Mouse (Mus musculus) heart, embryonic 12.5 days (tissue): ENCODE measurements at regions not wholly inside any gene's neighbourhood (a gene's known extent, or its start where the extent isn't known, plus 50 kb on each side); places are given as distances from the start of the nearest gene placed in this dataset.

Experiments used
- ATAC-seq: fragments of 200-750 bp; cut with Nextera tagmentation; 2 replicates; pipeline ENCODE4 v1.8.0; 2017; ENCODE audit warnings: moderate TSS enrichment, moderate library complexity; ENCODE audit not compliant: insufficient number of reproducible peaks, low FRiP score
- H3K27ac ChIP-seq: fragments of 300-500 bp; sonication (generic); 2 replicates; pipeline ENCODE4 v1.5.1; 2016; ENCODE audit warnings: mild to moderate bottlenecking, moderate library complexity; ENCODE audit not compliant: poor library complexity, severe bottlenecking
- H3K27me3 ChIP-seq: fragments of 300-500 bp; sonication (generic); replicated peaks from 2 replicates; pipeline ENCODE4 v1.6.1; 2016; ENCODE audit warnings: mild to moderate bottlenecking, moderate library complexity
- H3K36me3 ChIP-seq: fragments of 300-500 bp; sonication (generic); 2 replicates; pipeline ENCODE4 v1.6.1; 2016; ENCODE audit warnings: mild to moderate bottlenecking, moderate library complexity
- H3K4me1 ChIP-seq: fragments of 300-500 bp; sonication (generic); replicated peaks from 2 replicates; pipeline ENCODE4 v1.6.1; 2016; ENCODE audit warnings: mild to moderate bottlenecking
- H3K4me2 ChIP-seq: fragments of 300-500 bp; sonication (generic); 2 replicates; pipeline ENCODE4 v1.6.1; 2016; ENCODE audit warnings: mild to moderate bottlenecking, moderate library complexity
- H3K4me3 ChIP-seq: fragments of 300-500 bp; sonication (generic); 2 replicates; pipeline ENCODE4 v1.5.1; 2016; ENCODE audit warnings: mild to moderate bottlenecking
- H3K9ac ChIP-seq: fragments of 300-500 bp; sonication (generic); 2 replicates; pipeline ENCODE4 v1.6.1; 2016; ENCODE audit warnings: mild to moderate bottlenecking, moderate library complexity
- H3K9me3 ChIP-seq: fragments of 300-500 bp; sonication (generic); replicated peaks from 2 replicates; pipeline ENCODE4 v1.6.1; 2016; ENCODE audit warnings: mild to moderate bottlenecking, moderate library complexity
- WGBS: fragments of 180-500 bp; shearing (Covaris S2); methylation state at CpG from one replicate; pipeline ENCODE4 v1.1.7; 2016; 5-methylcytosine and 5-hydroxymethylcytosine counted together

DNA sequence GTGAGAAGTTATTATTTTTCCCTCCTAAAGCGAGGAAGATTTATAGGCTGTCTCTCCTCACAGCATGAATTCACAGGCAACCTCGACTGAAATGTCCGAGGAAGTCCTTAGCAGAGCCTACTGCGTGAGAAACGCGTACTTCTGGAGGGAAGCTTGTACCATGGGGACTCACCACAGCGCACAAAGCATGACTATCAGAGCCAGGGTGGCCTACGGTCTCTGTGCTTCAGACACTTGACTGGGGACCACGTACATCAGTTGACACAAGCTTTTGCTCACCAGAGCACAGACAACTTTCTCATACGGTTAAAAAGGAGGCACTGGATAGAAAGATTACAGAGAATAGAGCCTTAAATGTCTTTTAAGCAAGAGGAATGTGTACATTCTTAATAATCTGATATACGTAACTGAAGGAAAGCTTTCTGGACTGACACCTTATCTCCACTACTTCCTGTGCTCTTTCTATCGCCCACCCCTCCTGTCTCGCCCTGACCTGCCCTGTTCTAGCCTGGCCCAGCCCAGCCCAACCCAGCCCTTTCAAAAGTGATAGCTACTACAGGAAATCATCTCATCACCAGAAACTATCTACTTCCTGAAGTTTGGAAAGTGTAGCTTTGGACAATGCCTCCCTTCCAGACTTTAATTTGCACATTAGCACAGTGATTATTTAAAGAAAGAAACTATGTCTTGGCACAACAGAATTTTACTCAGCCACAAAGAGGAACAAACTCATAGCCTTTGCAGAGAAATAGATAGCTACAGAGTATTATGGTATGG lies 104.2 kb upstream of the Krtap11-1 start:
- H3K4me1 ChIP-seq: peaks cover 8% of the 10 kb centered on the region; the same call in 1 of the 2 replicates
- no peaks in the 10 kb centered on the region for H3K9me3 ChIP-seq
- H3K27me3 ChIP-seq: no peaks in the 10 kb centered on the region
- H3K27ac ChIP-seq: no peak overlapping the region
- no peak overlapping the region for H3K4me3 ChIP-seq
- H3K9ac ChIP-seq: no peak overlapping the region
- peak; percentile 77; the same call in 1 of the 2 replicates for ATAC-seq
- WGBS: 42% methylated on average over 13 of the region's 13 CpGs
- peak overlapping the region; percentile 20; the same call in 1 of the 2 replicates for H3K4me2 ChIP-seq
- no peaks in the 10 kb centered on the region for H3K36me3 ChIP-seq

- Histone ChIP-seq H3K9ac (no peak overlapping the region), H3K4me2 (no peak overlapping the region), H3K27ac (no peak overlapping the region), H3K27me3 (no peaks in the 10 kb centered on the region), H3K9me3 (no peaks in the 10 kb centered on the region), H3K4me1 (peaks cover 8% of the 10 kb centered on the region; the same call in 1 of the 2 replicates), H3K36me3 (no peaks in the 10 kb centered on the region), H3K4me3 (no peak overlapping the region)
- WGBS: 86% methylated on average over 16 of the region's 16 CpGs
- ATAC-seq: no peak
These were observed 103.3 kb upstream of the Krtap11-1 start for GRCm38 (mm10) chr16:89674159-89674902.

DNA sequence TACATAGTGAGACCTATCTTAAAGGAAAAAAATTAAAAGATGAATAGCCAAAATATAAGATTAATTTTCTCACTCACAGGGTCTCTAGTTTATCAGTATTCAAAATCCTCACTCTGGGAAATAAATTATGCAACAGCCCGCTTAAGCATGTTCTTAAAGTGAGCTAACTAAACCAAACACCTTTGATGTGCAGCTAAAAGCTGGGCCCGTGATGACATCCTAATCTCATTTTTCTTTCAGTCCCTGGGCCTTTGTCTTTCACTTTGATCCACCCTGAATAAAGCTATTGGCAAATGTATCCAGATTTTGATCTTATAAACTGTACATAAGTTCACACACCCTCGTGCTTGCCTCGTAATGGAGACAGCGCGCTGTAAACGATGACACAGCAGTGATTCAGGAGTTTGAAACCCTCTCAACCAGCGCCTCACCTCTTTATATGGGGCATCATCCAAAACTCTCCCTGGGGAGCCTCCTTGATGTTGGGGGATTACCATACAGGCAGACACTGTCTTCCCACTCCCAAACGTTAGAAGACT lies 100.3 kb upstream of the Krtap11-1 start:
- H3K4me1 ChIP-seq: peaks cover 8% of the 10 kb centered on the region; the same call in 1 of the 2 replicates
- H3K4me2 ChIP-seq: no peak overlapping the region
- H3K9me3 ChIP-seq: no peaks in the 10 kb centered on the region
- no peak overlapping the region for H3K9ac ChIP-seq
- 78% methylated on average over 9 of the region's 9 CpGs for WGBS
- H3K36me3 ChIP-seq: no peaks in the 10 kb centered on the region
- ATAC-seq: no peak
- H3K27me3 ChIP-seq: no peaks in the 10 kb centered on the region
- H3K4me3 ChIP-seq: no peak overlapping the region
- no peak overlapping the region for H3K27ac ChIP-seq

GRCm38 (mm10) chr16:89660071-89660470 lies 89.1 kb upstream of the Krtap11-1 start:
- Histone ChIP-seq H3K9ac (no peak overlapping the region), H3K27me3 (no peaks in the 10 kb centered on the region), H3K27ac (no peak overlapping the region), H3K36me3 (no peaks in the 10 kb centered on the region), H3K4me2 (no peak overlapping the region), H3K4me1 (no peaks in the 10 kb centered on the region), H3K9me3 (no peaks in the 10 kb centered on the region), H3K4me3 (no peak overlapping the region)
- ATAC-seq: no peak
- WGBS: 68% methylated on average over 2 of the region's 2 CpGs

DNA sequence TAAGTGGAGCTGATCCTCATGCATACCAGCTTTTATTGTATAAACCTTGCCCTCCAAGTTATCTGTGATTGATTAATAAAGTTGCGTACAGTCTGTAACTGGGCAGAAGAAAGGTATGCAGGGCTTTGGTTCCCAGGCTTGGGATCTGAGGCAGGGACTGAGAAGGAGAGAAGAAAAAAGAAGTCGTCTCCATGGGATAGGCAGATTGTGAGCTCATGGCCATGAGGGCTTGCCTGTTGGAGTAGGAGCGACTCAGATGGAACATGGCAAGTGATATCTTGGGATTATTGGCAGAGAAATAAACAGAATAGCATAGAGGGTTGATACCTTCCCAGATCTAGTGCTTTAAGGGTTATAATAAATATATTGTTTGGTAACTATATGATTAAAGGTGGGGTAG lies 85.1 kb upstream of the Krtap11-1 start:
- no peaks in the 10 kb centered on the region for H3K4me1 ChIP-seq
- H3K27me3 ChIP-seq: no peaks in the 10 kb centered on the region
- H3K9me3 ChIP-seq: peaks cover 17% of the 10 kb centered on the region
- H3K4me2 ChIP-seq: no peak overlapping the region
- WGBS: 81% methylated on average over 3 of the region's 3 CpGs
- no peak overlapping the region for H3K27ac ChIP-seq
- no peak overlapping the region for H3K9ac ChIP-seq
- no peak for ATAC-seq
- no peak overlapping the region for H3K4me3 ChIP-seq
- no peaks in the 10 kb centered on the region for H3K36me3 ChIP-seq

- WGBS: 69% methylated on average over 4 of the region's 4 CpGs
- Histone ChIP-seq H3K27ac (no peak overlapping the region), H3K36me3 (no peaks in the 10 kb centered on the region)
These were observed 77.7 kb upstream of the Krtap11-1 start for GRCm38 (mm10) chr16:89648651-89649050.

GRCm38 (mm10) chr16:89633917-89634601 lies 63.1 kb upstream of the Krtap11-1 start:
- WGBS: 41% methylated on average over 9 of the region's 9 CpGs
- H3K9ac ChIP-seq: no peak overlapping the region
- H3K9me3 ChIP-seq: no peaks in the 10 kb centered on the region
- no peak overlapping the region for H3K4me2 ChIP-seq
- H3K27ac ChIP-seq: no peak overlapping the region
- H3K4me3 ChIP-seq: no peak overlapping the region
- H3K27me3 ChIP-seq: no peaks in the 10 kb centered on the region
- no peaks in the 10 kb centered on the region for H3K36me3 ChIP-seq
- no peaks in the 10 kb centered on the region for H3K4me1 ChIP-seq
- ATAC-seq: no peak

More at GRCm38 (mm10) chr16:89648651-89649050, 77.7 kb upstream of the Krtap11-1 start:
- no peak overlapping the region for H3K4me3 ChIP-seq
- H3K9me3 ChIP-seq: peaks cover 13% of the 10 kb centered on the region
- no peaks in the 10 kb centered on the region for H3K27me3 ChIP-seq
- no peaks in the 10 kb centered on the region for H3K4me1 ChIP-seq
- no peak overlapping the region for H3K9ac ChIP-seq
- no peak for ATAC-seq
- H3K4me2 ChIP-seq: no peak overlapping the region

GRCm38 (mm10) chr16:89632114-89632622 lies 61.2 kb upstream of the Krtap11-1 start:
- Histone ChIP-seq H3K4me1 (no peaks in the 10 kb centered on the region), H3K27me3 (no peaks in the 10 kb centered on the region), H3K9me3 (no peaks in the 10 kb centered on the region; the same call in 1 of the 2 replicates), H3K27ac (no peak overlapping the region), H3K4me3 (no peak overlapping the region), H3K9ac (no peak overlapping the region), H3K4me2 (no peak overlapping the region), H3K36me3 (no peaks in the 10 kb centered on the region)
- ATAC-seq: no peak
- WGBS: 63% methylated on average over 6 of the region's 6 CpGs

DNA sequence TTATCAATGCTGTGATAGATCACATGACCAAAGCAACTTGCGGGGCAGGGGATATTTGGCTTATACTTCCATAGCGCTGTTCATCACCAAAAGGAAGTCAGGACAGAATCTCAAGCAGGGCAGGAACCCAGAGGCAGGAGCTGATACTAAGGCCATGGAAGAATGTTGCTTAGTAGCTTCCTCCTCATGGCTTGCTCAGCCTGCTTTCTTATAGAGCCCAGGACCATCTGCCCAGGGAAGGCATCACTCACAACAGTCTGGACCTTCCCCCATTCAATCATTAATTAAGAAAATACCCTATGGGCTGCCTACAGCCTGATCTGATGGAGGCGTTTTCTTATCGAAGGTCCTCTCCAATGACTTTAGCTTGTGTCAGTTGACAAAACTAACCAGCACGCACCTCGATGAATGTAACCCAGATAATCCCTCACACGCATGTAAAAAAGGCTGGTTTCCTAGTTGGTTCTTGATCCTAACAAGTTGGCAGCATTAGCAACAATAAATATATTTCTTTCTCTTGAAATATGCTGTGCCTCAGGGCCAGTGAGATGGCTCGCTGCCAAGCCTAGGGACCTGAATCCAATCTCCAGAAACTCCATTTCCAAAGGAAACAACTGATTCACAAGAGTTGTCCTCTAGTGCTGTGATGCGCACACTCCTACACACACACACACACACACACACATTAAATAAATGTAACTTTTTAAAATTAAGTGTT lies 60.6 kb upstream of the Krtap11-1 start:
- 88% methylated on average over 9 of the region's 9 CpGs for WGBS
- no peak overlapping the region for H3K4me2 ChIP-seq
- no peaks in the 10 kb centered on the region; the same call in 1 of the 2 replicates for H3K9me3 ChIP-seq
- no peaks in the 10 kb centered on the region for H3K4me1 ChIP-seq
- H3K36me3 ChIP-seq: no peaks in the 10 kb centered on the region
- no peak overlapping the region for H3K9ac ChIP-seq
- no peaks in the 10 kb centered on the region for H3K27me3 ChIP-seq
- no peak overlapping the region for H3K4me3 ChIP-seq
- no peak for ATAC-seq
- no peak overlapping the region for H3K27ac ChIP-seq

GRCm38 (mm10) chr16:89625710-89626109 lies 54.7 kb upstream of the Krtap11-1 start:
- no peak overlapping the region for H3K4me2 ChIP-seq
- H3K36me3 ChIP-seq: no peaks in the 10 kb centered on the region
- no peak for ATAC-seq
- no peak overlapping the region for H3K27ac ChIP-seq
- no peak overlapping the region for H3K9ac ChIP-seq
- H3K9me3 ChIP-seq: no peaks in the 10 kb centered on the region; the same call in 1 of the 2 replicates
- no peaks in the 10 kb centered on the region for H3K4me1 ChIP-seq
- H3K27me3 ChIP-seq: no peaks in the 10 kb centered on the region
- 88% methylated on average over 12 of the region's 12 CpGs for WGBS
- no peak overlapping the region for H3K4me3 ChIP-seq
